Mouse (Mus musculus): ENCODE data around the gene Nek1. TPM values are rescaled to one million over a fixed set of nuclear protein-coding genes. Genes with fewer than 3 reads are reported as not detected.

Gene Nek1
- 27.4 and 27.7 TPM in 2 replicates for polyA plus RNA-seq (2015; fragmentation: Nextera tagmentation; extraction: Ambion mirVana)

DNA sequence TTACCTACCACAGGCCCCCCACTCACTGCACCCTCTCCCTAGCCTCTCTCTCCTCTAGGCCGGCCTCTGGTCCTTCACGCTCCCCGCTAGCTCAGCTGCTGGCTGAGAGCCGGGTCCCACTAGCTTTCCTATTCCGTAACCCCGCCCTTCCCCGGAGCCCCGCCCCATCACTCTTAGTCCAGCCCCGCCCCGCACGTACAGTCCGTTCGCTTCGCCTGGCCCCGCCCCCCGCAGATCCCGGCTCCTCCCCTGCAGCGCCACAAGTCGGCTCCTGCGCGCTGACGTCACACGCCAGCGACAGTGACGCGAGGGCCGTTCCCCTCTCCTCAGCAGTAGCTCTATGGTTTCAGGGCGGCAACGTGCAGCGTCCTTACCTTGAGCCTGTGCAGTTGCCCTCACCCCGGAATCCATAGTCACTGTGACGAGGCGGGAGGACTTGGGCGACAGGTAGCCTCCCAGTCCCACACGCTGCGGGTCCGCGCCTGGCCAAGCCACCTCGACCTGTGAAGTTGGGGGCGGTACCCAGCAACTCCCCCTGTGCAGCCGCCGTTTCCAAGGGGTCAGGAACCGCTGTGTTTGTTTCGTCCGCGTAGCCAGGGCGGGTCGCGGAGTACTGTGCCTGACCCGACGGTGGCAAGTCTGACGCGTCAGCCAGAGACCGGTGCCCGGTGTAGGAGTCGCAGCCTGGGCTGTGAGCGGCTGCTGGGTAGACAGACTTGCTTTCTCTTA is at the start of gene Nek1:
Nek1 (plus strand) TSS at position 286 of the 729 bp plus-strand sequence.
- under 1% methylated on average over 57 of the region's 57 CpGs for WGBS

DNA sequence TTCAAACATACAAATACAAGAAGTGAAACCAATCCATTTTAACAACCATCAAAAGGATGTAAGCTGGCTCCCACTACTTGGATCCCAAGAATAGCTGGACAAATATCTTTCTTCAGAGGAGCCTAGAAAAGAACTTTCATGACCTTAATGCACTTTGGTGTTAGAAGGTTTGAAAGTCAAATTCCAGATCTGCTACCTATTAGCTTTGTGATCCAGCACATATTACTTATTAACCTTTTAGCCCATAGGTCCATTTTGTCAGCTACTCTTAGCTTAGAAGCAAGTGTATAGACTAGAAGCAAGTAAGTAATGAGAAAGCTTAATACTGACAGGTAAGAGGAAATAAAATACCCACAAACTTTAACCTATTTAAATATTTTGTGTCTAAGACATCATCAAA is 45.5 kb upstream of the Nek1 start:
- Histone ChIP-seq H3K4me3 (no peak overlapping the region), H3K27ac (no peak overlapping the region), H3K4me2 (no peak overlapping the region), H3K9ac (no peak overlapping the region), H3K36me3 (no peaks in the 10 kb centered on the region), H3K4me1 (replicated peaks) (peaks cover 9% of the 10 kb centered on the region), H3K9me3 (no peaks in the 10 kb centered on the region), H3K27me3 (no peaks in the 10 kb centered on the region)
- no peak for ATAC-seq (ENCODE audit: low FRiP score)

More for the DNA sequence above, at the start of gene Nek1:
- H3K36me3 ChIP-seq: no peaks in the 10 kb centered on the region
- H3K4me2 ChIP-seq: peak within 1 kb of the TSS; percentile 74
- 0 out of 2 replicates have a peak, but pooled peaks cover 3% of the 10 kb centered on the region for H3K9me3 ChIP-seq
- no peaks in the 10 kb centered on the region for H3K27me3 ChIP-seq
- H3K4me1 ChIP-seq (replicated peaks): peaks cover 17% of the 10 kb centered on the region
- peak within 1 kb of the TSS; percentile 87 for H3K9ac ChIP-seq
- H3K27ac ChIP-seq: peak within 1 kb of the TSS; percentile 92
- H3K4me3 ChIP-seq: peak within 1 kb of the TSS; percentile 82
- ATAC-seq (ENCODE audit: low FRiP score): peak; percentile 97

DNA sequence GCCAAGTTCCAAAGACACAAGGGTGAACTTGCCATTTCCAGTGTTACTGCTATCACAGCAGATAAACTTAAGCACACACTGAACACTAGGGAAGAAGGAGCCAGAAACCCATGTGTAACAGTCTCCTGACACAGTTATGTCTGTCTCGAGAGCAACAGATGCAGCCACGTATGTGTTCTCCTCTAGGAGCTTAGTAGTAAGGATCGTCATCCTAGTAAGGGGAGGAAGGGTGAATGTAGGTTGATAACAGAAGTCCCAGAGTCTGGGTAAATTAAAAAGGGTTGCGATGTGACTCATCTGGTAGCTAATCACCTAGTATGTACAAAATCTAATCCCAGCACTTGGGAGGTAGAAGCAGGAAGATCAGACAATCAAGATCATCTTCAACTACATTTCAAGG is 43.1 kb upstream of the Nek1 start:
- Histone ChIP-seq H3K9ac (no peak overlapping the region), H3K36me3 (no peaks in the 10 kb centered on the region), H3K4me3 (no peak overlapping the region), H3K27ac (no peak overlapping the region), H3K4me2 (no peak overlapping the region), H3K9me3 (no peaks in the 10 kb centered on the region), H3K27me3 (no peaks in the 10 kb centered on the region), H3K4me1 (replicated peaks) (peaks cover 13% of the 10 kb centered on the region)
- ATAC-seq (ENCODE audit: low FRiP score): no peak
- 84% methylated on average over 4 of the region's 4 CpGs for WGBS

DNA sequence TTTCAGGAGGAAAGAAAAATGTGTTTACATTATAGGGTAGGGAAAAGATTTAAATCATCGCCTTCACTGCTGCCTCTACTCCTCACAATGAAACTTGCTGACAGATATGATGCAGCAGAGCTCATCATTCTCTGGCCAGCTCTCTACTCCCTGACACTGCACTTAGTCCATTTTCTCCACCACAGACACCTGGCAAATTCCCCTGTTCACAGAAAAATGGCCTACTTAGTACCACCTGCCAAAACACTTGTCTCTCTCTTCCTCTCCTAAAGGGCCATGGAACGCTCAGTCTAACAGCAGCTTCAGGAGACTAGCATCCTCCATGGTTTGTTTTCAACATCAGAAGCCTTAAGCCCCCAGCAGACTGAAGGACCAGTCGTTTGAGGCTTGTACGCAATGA is 41.7 kb upstream of the Nek1 start:
- no peak for ATAC-seq (ENCODE audit: low FRiP score)
- Histone ChIP-seq H3K27ac (no peak overlapping the region), H3K27me3 (no peaks in the 10 kb centered on the region), H3K4me2 (peak overlapping the region; percentile 17; the same call in 1 of the 2 replicates), H3K4me3 (no peak overlapping the region), H3K9me3 (no peaks in the 10 kb centered on the region), H3K36me3 (no peaks in the 10 kb centered on the region), H3K9ac (no peak overlapping the region), H3K4me1 (replicated peaks) (peaks cover 13% of the 10 kb centered on the region)
- 76% methylated on average over 4 of the region's 4 CpGs for WGBS

DNA sequence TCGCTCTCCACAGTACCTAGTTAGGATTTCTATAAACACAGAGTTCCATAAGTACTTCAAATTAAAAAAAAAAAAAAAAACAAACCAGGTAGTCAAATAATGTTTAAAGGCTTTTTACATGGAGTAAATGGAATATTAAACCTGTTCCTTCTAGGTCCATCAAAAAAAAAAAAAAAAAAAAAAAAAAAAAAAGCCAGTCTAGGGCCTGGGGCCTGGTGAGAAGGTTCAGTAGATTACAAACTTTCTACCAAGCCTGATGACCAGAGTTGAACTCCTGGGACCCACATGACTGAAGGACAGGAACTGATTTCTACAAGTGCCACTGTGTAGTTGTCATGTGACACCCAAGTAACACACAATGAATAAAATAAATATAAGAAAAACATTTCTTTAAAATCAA is 41.2 kb upstream of the Nek1 start:
- H3K4me3 ChIP-seq: no peak overlapping the region
- WGBS: 96% methylated on average over 1 of the region's 1 CpGs

DNA sequence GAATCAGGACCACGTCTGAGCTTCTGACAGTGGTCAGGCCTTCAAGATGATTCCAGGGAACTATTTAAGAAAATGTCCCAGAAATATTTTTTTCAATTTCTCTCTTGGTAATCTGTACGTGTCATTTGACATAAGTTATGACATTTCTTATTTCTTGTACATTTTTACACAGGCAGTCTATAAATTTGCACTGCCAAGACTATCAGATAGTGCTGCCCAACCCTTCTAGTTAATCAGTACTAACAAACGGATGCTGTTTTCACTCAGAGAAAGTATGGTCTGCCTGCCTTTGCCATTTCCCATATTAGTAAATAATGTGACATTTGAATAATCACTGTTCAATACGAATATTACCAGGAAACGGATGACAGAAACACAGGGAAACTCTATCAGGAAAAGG is 40.2 kb upstream of the Nek1 start:
- ATAC-seq (ENCODE audit: low FRiP score): no peak
- peaks cover 13% of the 10 kb centered on the region for H3K4me1 ChIP-seq (replicated peaks)
- peak overlapping the region; percentile 42 for H3K4me2 ChIP-seq
- no peak overlapping the region for H3K27ac ChIP-seq
- H3K27me3 ChIP-seq: no peaks in the 10 kb centered on the region
- no peak overlapping the region for H3K9ac ChIP-seq
- H3K4me3 ChIP-seq: peak overlapping the region; percentile 12; the same call in 1 of the 2 replicates
- H3K36me3 ChIP-seq: no peaks in the 10 kb centered on the region
- H3K9me3 ChIP-seq: no peaks in the 10 kb centered on the region
- WGBS: 67% methylated on average over 5 of the region's 5 CpGs

More for the DNA sequence above, 41.2 kb upstream of the Nek1 start:
- no peak for ATAC-seq (ENCODE audit: low FRiP score)
- peaks cover 13% of the 10 kb centered on the region for H3K4me1 ChIP-seq (replicated peaks)
- no peak overlapping the region for H3K27ac ChIP-seq
- H3K36me3 ChIP-seq: no peaks in the 10 kb centered on the region
- H3K27me3 ChIP-seq: no peaks in the 10 kb centered on the region
- no peak overlapping the region for H3K4me2 ChIP-seq
- H3K9ac ChIP-seq: no peak overlapping the region
- no peaks in the 10 kb centered on the region for H3K9me3 ChIP-seq

DNA sequence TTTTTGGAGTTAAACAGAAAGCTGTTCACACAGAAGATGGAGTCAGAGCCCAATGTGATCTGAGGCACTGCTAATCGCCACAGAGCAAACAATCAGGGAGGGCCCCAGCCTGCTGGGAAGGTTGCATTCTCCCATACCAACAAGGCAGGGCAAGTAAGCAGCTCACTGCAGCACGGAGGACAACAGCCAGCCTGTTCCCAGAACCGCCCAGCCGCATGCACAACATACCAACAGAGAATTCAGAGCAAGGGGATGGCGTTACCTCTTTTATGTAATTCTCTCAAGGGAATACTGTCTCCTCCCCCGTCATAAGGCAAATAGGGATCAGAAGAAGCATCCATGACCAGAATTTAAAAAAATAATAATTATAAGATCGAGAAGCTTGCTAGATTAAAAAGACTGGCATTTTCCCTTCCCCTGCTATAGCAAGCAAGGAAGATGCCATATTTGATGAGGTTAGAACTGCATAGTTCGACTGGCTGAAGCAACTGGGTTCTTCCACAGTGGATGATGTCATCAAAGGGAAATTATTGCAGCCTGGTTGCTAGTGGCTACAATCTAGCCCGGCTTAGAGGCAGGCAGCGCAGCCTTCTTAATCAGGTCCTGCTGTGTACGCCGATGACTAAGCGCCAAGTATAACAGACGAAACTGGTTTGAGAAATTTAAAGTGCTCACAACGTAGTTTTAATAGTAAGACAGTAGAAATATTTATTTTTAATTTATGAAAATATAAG is 38.5 kb upstream of the Nek1 start:
- Histone ChIP-seq H3K27me3 (no peaks in the 10 kb centered on the region), H3K4me3 (peak overlapping the region; percentile 49), H3K27ac (peak overlapping the region; percentile 95), H3K9me3 (no peaks in the 10 kb centered on the region), H3K36me3 (no peaks in the 10 kb centered on the region), H3K4me1 (replicated peaks) (peaks cover 13% of the 10 kb centered on the region), H3K9ac (peak overlapping the region; percentile 73), H3K4me2 (peak overlapping the region; percentile 54)
- peak; percentile 97 for ATAC-seq (ENCODE audit: low FRiP score)
- under 1% methylated on average over 15 of the region's 15 CpGs for WGBS

DNA sequence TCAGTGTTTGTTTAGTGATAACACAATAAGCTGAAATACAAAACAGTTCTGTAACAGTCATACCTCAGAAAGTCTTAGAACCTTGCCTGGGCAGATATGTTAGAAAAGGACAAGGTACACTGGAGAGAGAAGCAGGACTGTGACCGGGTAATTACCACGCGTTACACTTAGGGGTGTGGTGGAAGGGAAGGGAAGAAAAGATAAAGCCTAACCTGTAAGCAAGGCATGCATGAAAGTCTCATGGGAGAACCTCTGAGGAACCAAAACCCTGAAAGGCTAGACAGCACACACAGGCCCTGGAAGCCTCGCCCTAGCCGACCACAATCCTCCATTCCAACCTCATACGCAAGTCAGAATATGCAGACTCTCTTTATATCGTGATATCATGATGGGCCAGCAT is 36.1 kb upstream of the Nek1 start:
- 94% methylated on average over 7 of the region's 7 CpGs for WGBS
- no peaks in the 10 kb centered on the region for H3K9me3 ChIP-seq
- no peak overlapping the region for H3K4me2 ChIP-seq
- no peak overlapping the region for H3K4me3 ChIP-seq
- ATAC-seq (ENCODE audit: low FRiP score): no peak
- no peak overlapping the region for H3K27ac ChIP-seq
- H3K4me1 ChIP-seq (replicated peaks): peaks cover 7% of the 10 kb centered on the region
- no peak overlapping the region for H3K9ac ChIP-seq
- no peaks in the 10 kb centered on the region for H3K36me3 ChIP-seq
- H3K27me3 ChIP-seq: no peaks in the 10 kb centered on the region

DNA sequence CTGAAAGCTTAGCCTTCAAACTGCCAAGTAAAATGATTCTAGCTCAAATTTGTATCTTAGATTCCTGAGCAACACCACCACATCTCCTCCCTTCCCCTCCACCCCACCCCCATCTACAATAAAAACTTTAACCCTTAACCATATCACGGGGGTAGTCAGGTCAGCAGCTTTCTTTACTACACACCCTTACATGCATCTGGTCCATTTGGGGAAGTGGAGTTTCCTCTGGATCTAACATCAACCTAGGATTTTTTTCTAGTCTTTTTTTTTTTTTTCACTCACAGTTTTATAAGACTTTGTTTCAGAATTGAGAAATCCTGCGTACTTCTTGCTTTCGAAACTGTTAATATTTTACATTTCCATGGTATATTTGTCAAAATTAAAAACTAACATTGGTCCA is 30.2 kb upstream of the Nek1 start:
- H3K36me3 ChIP-seq: no peaks in the 10 kb centered on the region
- no peak overlapping the region for H3K27ac ChIP-seq
- no peak for ATAC-seq (ENCODE audit: low FRiP score)
- H3K4me1 ChIP-seq (replicated peaks): no peaks in the 10 kb centered on the region
- no peak overlapping the region for H3K9ac ChIP-seq
- no peak overlapping the region for H3K4me3 ChIP-seq
- WGBS: 93% methylated on average over 3 of the region's 3 CpGs
- no peak overlapping the region for H3K4me2 ChIP-seq
- no peaks in the 10 kb centered on the region for H3K9me3 ChIP-seq
- no peaks in the 10 kb centered on the region for H3K27me3 ChIP-seq

DNA sequence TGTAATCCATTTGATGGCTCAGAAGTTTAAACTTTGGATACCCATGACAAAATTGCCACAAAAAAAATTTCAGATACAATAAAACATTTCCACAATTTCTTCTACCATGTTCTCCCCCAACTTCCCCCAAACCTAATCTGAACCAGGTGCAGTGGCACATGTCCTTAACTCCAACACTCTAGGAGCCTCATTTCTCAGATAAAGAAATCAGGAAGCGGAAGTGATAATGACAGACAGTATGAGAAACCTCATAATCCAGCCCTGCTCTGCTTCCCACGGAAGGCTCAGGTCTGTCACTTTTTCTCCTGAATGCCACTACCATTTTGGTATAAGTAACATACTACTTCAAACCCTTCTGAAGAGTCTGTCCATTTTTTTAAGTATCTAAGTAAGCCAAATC is 29.1 kb upstream of the Nek1 start:
- Histone ChIP-seq H3K27ac (no peak overlapping the region), H3K27me3 (no peaks in the 10 kb centered on the region), H3K4me1 (replicated peaks) (no peaks in the 10 kb centered on the region), H3K36me3 (no peaks in the 10 kb centered on the region), H3K9me3 (no peaks in the 10 kb centered on the region), H3K4me2 (no peak overlapping the region), H3K4me3 (no peak overlapping the region), H3K9ac (no peak overlapping the region)
- 78% methylated on average over 2 of the region's 2 CpGs for WGBS
- no peak for ATAC-seq (ENCODE audit: low FRiP score)

DNA sequence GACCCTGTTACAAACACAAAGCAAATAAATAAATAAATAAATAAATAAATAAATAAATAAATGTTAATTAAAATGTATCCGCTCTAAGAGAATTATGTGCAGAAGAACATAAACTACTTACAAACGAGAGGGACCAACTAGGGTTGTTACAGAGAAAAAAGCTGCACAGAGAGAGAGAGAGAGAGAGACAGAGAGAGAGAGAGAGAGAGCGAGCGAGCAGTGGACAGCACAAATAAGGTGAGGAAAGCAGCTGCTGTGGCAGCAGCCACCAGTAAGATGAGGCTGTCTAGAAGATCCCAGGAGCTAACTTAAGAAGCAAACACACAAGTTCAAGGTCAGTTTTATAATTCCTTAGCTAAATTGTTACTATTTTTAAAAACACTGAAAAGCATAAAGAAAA is 28.5 kb upstream of the Nek1 start:
- Histone ChIP-seq H3K27ac (no peak overlapping the region), H3K36me3 (no peaks in the 10 kb centered on the region), H3K4me3 (no peak overlapping the region), H3K9ac (no peak overlapping the region), H3K4me2 (no peak overlapping the region), H3K9me3 (no peaks in the 10 kb centered on the region), H3K4me1 (replicated peaks) (no peaks in the 10 kb centered on the region), H3K27me3 (no peaks in the 10 kb centered on the region)
- no peak for ATAC-seq (ENCODE audit: low FRiP score)
- WGBS: 87% methylated on average over 4 of the region's 4 CpGs

DNA sequence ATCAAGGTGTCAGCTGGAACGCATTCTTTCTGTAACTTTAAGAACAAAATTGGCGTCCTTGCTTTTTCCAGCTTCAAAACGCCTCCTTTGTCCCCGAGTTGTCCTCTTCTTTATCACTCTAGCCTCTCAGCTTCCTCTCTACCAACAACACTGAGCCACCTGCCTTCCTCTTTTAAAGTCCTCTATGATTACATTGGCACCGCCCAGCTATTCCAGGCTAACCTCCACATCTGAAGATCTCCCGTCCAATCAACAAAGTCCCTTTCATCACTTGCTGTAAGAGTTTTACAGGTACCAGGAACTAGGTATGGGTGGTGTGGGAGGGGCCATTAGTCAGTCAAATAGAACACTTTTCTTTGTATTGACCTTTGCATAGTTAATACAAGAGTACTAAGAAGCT is 27.7 kb upstream of the Nek1 start:
- Histone ChIP-seq H3K27me3 (no peaks in the 10 kb centered on the region), H3K9ac (no peak overlapping the region)
- 79% methylated on average over 6 of the region's 6 CpGs for WGBS

DNA sequence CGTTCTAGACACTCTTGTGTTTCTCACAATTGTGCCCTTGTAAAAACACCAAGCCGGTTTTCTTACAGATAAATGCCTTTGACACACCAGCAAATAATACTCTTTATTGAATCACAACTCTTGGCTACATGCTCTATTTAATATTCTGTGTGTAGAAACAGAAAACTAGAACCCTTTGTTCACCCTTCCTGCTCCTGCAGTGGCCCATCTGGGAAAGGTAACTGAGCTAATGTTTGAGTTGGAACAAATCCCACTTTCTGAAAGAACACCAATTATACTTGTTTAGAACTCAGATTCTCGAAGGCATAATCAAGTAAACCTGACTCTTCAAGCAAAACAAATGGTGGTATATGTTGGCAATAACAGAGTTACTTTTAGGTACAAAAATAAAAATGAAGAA is 27.3 kb upstream of the Nek1 start:
- Histone ChIP-seq H3K27me3 (no peaks in the 10 kb centered on the region), H3K36me3 (no peaks in the 10 kb centered on the region), H3K9ac (no peak overlapping the region), H3K9me3 (no peaks in the 10 kb centered on the region), H3K27ac (no peak overlapping the region), H3K4me1 (replicated peaks) (no peaks in the 10 kb centered on the region), H3K4me3 (no peak overlapping the region), H3K4me2 (no peak overlapping the region)
- 69% methylated on average over 3 of the region's 3 CpGs for WGBS
- ATAC-seq (ENCODE audit: low FRiP score): no peak

More for the DNA sequence above, 27.7 kb upstream of the Nek1 start:
- Histone ChIP-seq H3K4me1 (replicated peaks) (no peaks in the 10 kb centered on the region), H3K9me3 (no peaks in the 10 kb centered on the region), H3K36me3 (no peaks in the 10 kb centered on the region), H3K4me2 (no peak overlapping the region), H3K4me3 (no peak overlapping the region), H3K27ac (no peak overlapping the region)
- no peak for ATAC-seq (ENCODE audit: low FRiP score)
